Mouse (Mus musculus): ENCODE measurements around the gene Ackr3. TPM values are rescaled to one million over a fixed set of nuclear protein-coding genes. Genes with fewer than 3 reads are reported as not detected.

Gene Ackr3
- polyA plus RNA-seq, 1 experiment from 2014 or later: 14.6 TPM

DNA sequence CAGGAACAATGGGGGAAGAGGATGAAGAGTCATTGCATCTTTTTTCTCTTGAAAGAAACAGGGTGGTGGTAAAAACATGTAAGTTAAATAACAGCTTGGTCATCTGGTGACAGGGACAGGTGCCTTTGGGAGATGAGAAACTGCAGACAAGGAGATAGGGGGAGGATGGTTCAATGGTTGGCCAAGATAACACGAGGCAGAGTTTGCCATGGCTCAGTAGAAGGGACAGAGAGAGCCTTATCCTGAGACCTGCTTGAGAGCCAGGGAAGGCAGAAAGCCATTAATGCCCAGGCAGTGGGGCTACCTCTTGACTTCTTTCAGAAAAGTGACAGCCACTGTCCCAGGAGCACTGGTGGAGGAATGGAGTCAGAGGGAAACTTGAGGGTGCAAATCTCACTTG lies 43.0 kb downstream of the Ackr3 start:
- H3K27ac ChIP-seq (replicated peaks): no peak overlapping the region
- WGBS: 61% methylated on average over 1 of the region's 1 CpGs
- no peaks in the 10 kb centered on the region for H3K27me3 ChIP-seq (ENCODE audit: control insufficient read depth, insufficient read depth, low read length)
- H3K4me2 ChIP-seq (replicated peaks; ENCODE audit: low read depth): no peak overlapping the region
- no peaks in the 10 kb centered on the region for H3K36me3 ChIP-seq (ENCODE audit: control insufficient read depth, insufficient read depth, low read length)
- ATAC-seq (ENCODE audit: low FRiP score, low TSS enrichment) (no peak), DNase-seq (ENCODE audit: low spot score) (no peak)
- no peaks in the 10 kb centered on the region for H3K4me1 ChIP-seq (replicated peaks; ENCODE audit: control insufficient read depth, insufficient read depth)
- no peak overlapping the region for H3K9ac ChIP-seq (ENCODE audit: low read length)
- TF ChIP-seq CTCF (IDR thresholded peaks at IDR 0.05; ENCODE audit: low read depth) (no peak), EP300 (optimal IDR thresholded peaks at IDR 0.05) (no peak)
- no peaks in the 10 kb centered on the region for H3K9me3 ChIP-seq (ENCODE audit: control insufficient read depth, low read length)
- H3K4me3 ChIP-seq (ENCODE audit: low read depth, low read length): no peak overlapping the region

DNA sequence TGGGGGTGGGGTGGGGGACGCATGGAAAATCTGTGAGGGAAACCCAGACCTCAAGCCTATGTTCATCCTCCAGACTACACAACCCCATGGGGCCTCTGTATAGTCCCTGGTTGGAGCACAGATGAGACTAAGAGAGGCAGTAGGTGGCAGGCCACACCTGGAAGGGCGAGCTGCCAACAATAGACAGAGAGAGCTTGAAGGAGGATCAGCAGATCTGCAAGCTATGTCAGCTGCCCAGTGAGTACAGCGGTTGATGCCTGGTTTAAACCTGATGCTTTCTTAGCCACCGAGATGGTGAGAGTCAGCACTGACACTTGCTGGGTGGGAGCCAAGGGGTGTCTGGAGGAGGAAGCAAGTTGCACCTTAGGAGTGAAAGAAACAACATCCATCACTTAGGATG lies 43.5 kb downstream of the Ackr3 start:
- Histone ChIP-seq H3K36me3 (ENCODE audit: control insufficient read depth, insufficient read depth, low read length) (no peaks in the 10 kb centered on the region), H3K27ac (replicated peaks) (no peak overlapping the region), H3K4me1 (replicated peaks; ENCODE audit: control insufficient read depth, insufficient read depth) (no peaks in the 10 kb centered on the region), H3K27me3 (ENCODE audit: control insufficient read depth, insufficient read depth, low read length) (no peaks in the 10 kb centered on the region), H3K9ac (ENCODE audit: low read length) (no peak overlapping the region), H3K4me2 (replicated peaks; ENCODE audit: low read depth) (no peak overlapping the region), H3K9me3 (ENCODE audit: control insufficient read depth, low read length) (no peaks in the 10 kb centered on the region), H3K4me3 (ENCODE audit: low read depth, low read length) (no peak overlapping the region)
- DNase-seq (ENCODE audit: low spot score) (no peak), ATAC-seq (ENCODE audit: low FRiP score, low TSS enrichment) (no peak)
- TF ChIP-seq EP300 (optimal IDR thresholded peaks at IDR 0.05) (no peak), CTCF (IDR thresholded peaks at IDR 0.05; ENCODE audit: low read depth) (peak; percentile 10; the same call in 1 of the 2 replicates)
- WGBS: 55% methylated on average over 4 of the region's 4 CpGs

DNA sequence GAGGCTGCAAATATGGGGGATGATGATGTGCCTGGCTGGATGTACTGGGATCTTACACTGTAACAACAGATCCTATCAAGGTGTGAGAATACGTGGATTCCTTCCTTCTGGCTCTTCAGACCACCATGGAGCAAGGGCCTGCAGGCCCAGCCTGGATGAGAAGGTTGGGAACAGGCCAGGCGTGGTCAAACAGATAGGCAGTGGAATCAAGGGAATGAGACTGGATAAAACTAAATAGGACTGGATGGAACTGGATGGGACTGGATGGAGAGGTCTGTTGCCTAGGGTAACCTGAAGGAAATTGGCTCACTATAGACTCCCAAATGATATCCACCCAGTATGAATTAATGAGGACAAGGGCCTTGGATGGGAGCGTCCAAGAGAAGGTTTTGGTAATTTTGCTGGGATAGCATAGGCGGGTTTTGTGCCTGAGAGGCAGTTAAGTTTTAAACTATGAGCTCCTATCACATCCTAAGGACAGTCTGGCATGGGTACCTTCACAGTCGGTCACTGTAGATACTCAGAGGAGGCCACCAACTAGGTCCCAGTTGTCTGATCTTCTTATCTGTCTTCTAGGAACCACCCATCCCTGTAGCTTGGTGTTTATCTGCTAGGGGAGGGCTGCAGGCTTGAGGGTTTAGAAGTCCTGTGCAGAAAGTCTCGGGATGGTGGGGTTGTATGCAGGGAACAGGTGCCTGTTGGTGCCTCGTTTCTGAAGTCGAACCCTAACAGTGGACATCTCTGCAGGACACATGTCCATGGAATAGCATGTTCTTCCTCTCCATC lies 44.2 kb downstream of the Ackr3 start:
- TF ChIP-seq CTCF (IDR thresholded peaks at IDR 0.05; ENCODE audit: low read depth) (no peak), EP300 (optimal IDR thresholded peaks at IDR 0.05) (no peak)
- Histone ChIP-seq H3K4me2 (replicated peaks; ENCODE audit: low read depth) (no peak overlapping the region), H3K9me3 (ENCODE audit: control insufficient read depth, low read length) (no peaks in the 10 kb centered on the region), H3K4me1 (replicated peaks; ENCODE audit: control insufficient read depth, insufficient read depth) (no peaks in the 10 kb centered on the region), H3K9ac (ENCODE audit: low read length) (no peak overlapping the region), H3K27me3 (ENCODE audit: control insufficient read depth, insufficient read depth, low read length) (no peaks in the 10 kb centered on the region), H3K27ac (replicated peaks) (no peak overlapping the region), H3K36me3 (ENCODE audit: control insufficient read depth, insufficient read depth, low read length) (no peaks in the 10 kb centered on the region), H3K4me3 (ENCODE audit: low read depth, low read length) (no peak overlapping the region)
- no peak for ATAC-seq (ENCODE audit: low FRiP score, low TSS enrichment)
- no peak for DNase-seq (ENCODE audit: low spot score)
- 91% methylated on average over 8 of the region's 8 CpGs for WGBS

DNA sequence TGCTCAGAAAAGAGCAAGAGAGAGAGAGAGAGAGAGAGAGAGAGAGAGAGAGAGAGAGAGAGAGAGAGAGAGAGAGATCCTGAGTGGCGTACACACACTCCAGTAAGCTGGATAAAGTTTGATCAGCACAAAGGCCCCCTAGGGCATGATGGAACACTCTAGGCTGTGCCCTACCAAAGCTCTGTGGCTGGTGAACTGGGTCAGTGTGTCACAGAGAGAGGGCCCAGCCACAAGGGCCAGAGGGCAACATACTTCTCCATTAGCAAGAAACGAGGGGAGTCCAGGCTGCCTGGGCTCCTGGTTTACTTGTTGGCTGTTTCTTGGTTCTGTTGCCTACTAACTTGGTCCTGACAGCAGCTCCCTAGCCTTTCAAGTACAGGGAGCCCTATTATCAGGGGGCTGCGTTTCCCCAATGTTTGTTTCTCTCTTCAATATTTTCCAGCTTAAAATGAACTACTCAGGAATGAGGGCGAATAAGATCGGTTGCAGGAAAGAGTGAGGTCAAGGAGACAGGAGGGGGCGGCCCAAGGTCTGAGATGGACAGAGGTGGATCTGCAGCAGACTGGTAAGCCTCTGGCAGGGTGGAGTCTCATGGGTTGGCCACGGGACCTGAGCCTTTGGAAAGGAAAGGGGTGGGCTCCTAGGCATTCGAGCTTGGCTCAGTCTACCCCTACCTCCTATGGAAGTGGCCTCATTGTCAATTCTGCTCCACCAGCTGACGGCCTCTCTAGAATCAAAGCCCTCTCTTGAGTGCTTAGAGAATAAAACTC lies 45.4 kb downstream of the Ackr3 start:
- no peaks in the 10 kb centered on the region for H3K9me3 ChIP-seq (ENCODE audit: control insufficient read depth, low read length)
- no peaks in the 10 kb centered on the region for H3K4me1 ChIP-seq (replicated peaks; ENCODE audit: control insufficient read depth, insufficient read depth)
- no peak overlapping the region for H3K4me2 ChIP-seq (replicated peaks; ENCODE audit: low read depth)
- ATAC-seq (ENCODE audit: low FRiP score, low TSS enrichment): no peak
- no peak for DNase-seq (ENCODE audit: low spot score)
- no peak overlapping the region for H3K27ac ChIP-seq (replicated peaks)
- H3K27me3 ChIP-seq (ENCODE audit: control insufficient read depth, insufficient read depth, low read length): no peaks in the 10 kb centered on the region
- WGBS: 79% methylated on average over 9 of the region's 9 CpGs
- H3K36me3 ChIP-seq (ENCODE audit: control insufficient read depth, insufficient read depth, low read length): no peaks in the 10 kb centered on the region
- no peak overlapping the region for H3K9ac ChIP-seq (ENCODE audit: low read length)
- TF ChIP-seq EP300 (optimal IDR thresholded peaks at IDR 0.05) (no peak), CTCF (IDR thresholded peaks at IDR 0.05; ENCODE audit: low read depth) (no peak)
- H3K4me3 ChIP-seq (ENCODE audit: low read depth, low read length): no peak overlapping the region

DNA sequence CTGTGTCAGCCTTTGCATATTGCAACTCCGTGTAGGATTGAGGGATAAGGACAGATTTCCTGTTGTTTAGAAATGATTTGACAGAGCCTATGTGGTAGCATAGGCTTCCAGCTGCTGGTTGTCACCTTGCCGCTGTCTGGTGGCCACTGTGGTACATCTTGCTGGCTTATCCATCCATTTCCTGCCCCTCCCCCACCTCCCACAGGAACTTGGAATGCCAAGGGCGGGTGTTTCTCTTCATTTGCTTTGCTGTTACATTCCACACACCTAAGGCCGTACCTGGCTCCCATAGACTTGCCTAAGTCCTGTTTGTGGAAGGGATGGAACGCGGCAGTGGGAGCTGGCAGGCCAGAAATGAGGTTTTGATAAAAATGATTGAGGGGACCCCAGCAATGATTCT lies 46.6 kb downstream of the Ackr3 start:
- no peak overlapping the region for H3K4me3 ChIP-seq (ENCODE audit: low read depth, low read length)
- no peak overlapping the region for H3K4me2 ChIP-seq (replicated peaks; ENCODE audit: low read depth)
- no peaks in the 10 kb centered on the region for H3K27me3 ChIP-seq (ENCODE audit: control insufficient read depth, insufficient read depth, low read length)
- ATAC-seq (ENCODE audit: low FRiP score, low TSS enrichment) (no peak), DNase-seq (ENCODE audit: low spot score) (peak; percentile 27)
- H3K36me3 ChIP-seq (ENCODE audit: control insufficient read depth, insufficient read depth, low read length): no peaks in the 10 kb centered on the region
- TF ChIP-seq CTCF (IDR thresholded peaks at IDR 0.05; ENCODE audit: low read depth) (no peak), EP300 (optimal IDR thresholded peaks at IDR 0.05) (no peak)
- H3K4me1 ChIP-seq (replicated peaks; ENCODE audit: control insufficient read depth, insufficient read depth): no peaks in the 10 kb centered on the region
- no peaks in the 10 kb centered on the region for H3K9me3 ChIP-seq (ENCODE audit: control insufficient read depth, low read length)
- WGBS: 58% methylated on average over 6 of the region's 6 CpGs
- no peak overlapping the region for H3K27ac ChIP-seq (replicated peaks)
- no peak overlapping the region for H3K9ac ChIP-seq (ENCODE audit: low read length)

DNA sequence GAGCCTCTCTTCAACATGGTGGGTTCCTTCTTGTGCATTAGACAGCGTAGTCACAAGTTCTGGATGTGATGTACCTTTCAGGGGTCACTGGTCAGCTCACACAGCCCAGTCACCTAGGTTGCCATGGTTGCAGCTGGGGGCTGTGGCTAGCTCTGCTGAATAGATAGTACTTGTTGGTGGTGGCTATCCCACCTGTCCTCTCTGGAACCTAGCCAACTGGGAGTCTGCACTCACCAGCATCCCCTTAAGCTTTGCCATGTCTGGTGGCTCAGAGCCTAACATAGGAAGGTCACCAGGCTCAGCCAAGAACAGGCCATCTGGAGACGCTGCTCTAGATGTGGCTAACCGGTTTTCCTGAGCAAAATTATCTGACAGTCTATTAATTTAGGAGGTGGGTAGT lies 47.4 kb downstream of the Ackr3 start:
- DNase-seq (ENCODE audit: low spot score) (no peak), ATAC-seq (ENCODE audit: low FRiP score, low TSS enrichment) (no peak)
- Histone ChIP-seq H3K9ac (ENCODE audit: low read length) (no peak overlapping the region), H3K27me3 (ENCODE audit: control insufficient read depth, insufficient read depth, low read length) (no peaks in the 10 kb centered on the region), H3K4me2 (replicated peaks; ENCODE audit: low read depth) (no peak overlapping the region), H3K27ac (replicated peaks) (no peak overlapping the region), H3K4me1 (replicated peaks; ENCODE audit: control insufficient read depth, insufficient read depth) (no peaks in the 10 kb centered on the region), H3K4me3 (ENCODE audit: low read depth, low read length) (no peak overlapping the region), H3K36me3 (ENCODE audit: control insufficient read depth, insufficient read depth, low read length) (no peaks in the 10 kb centered on the region), H3K9me3 (ENCODE audit: control insufficient read depth, low read length) (no peaks in the 10 kb centered on the region)
- TF ChIP-seq EP300 (optimal IDR thresholded peaks at IDR 0.05): no peak
- TF ChIP-seq CTCF (IDR thresholded peaks at IDR 0.05; ENCODE audit: low read depth): no peak
- 75% methylated on average over 3 of the region's 3 CpGs for WGBS
